Mouse (Mus musculus) heart, postnatal 0 days (tissue): ENCODE data around the gene Igfbp7.

Experiments used
- CTCF ChIP-seq: IDR thresholded peaks from 2 replicates; pipeline ENCODE4 v1.5.1; 2016; ENCODE audit warnings: antibody characterized with exemption, control low read depth, low read depth
- EP300 ChIP-seq: IDR thresholded peaks from 2 replicates; pipeline ENCODE4 v1.6.1; 2016; ENCODE audit warnings: antibody characterized with exemption, low read depth

- no peak for TF ChIP-seq CTCF
- no peak for TF ChIP-seq EP300
Measured at GRCm38 (mm10) chr5:77387414-77387704, 20.5 kb downstream of the Igfbp7 start.
